Mouse (Mus musculus) macrophage (primary cell): ENCODE measurements around the gene Trim8. TPM values are rescaled to one million over a fixed set of nuclear protein-coding genes. Genes with fewer than 3 reads are reported as not detected.

ENCODE experiments used
- H3K27ac ChIP-seq: fragments of 350-480 bp; formaldehyde crosslinking; 2 replicates; pipeline ENCODE4 v1.9.0; 2021
- H3K36me3 ChIP-seq: fragments of 350-480 bp; formaldehyde crosslinking; 2 replicates; pipeline ENCODE4 v1.9.0; 2021; ENCODE audit errors: inconsistent target
- H3K4me3 ChIP-seq: fragments of 350-480 bp; formaldehyde crosslinking; 2 replicates; pipeline ENCODE4 v1.9.0; 2021; ENCODE audit errors: inconsistent target
- H3K79me2 ChIP-seq: fragments of 350-480 bp; formaldehyde crosslinking; 2 replicates; pipeline ENCODE4 v1.9.0; 2021; ENCODE audit errors: inconsistent target
- WGBS: methylation state at CpG from one replicate; pipeline ENCODE4 v1.1.7; 2026; ENCODE audit warnings: inconsistent platforms; ENCODE audit not compliant: missing documents; 5-methylcytosine and 5-hydroxymethylcytosine counted together
- polyA plus RNA-seq: library from polyadenylated mRNA; stranded (reverse); fragments of 250-400 nt; gene quantifications from 3 replicates; pipeline ENCODE4 v1.2.4, GENCODE M21; 2018; ENCODE audit warnings: inconsistent platforms

The Trim8 gene
- polyA plus RNA-seq, 1 experiment from 2014 or later, result 33.5 TPM

- no peak overlapping the region for H3K27ac ChIP-seq
- 93% methylated on average over 8 of the region's 8 CpGs for WGBS
- H3K4me3 ChIP-seq, result no peak overlapping the region
- H3K36me3 ChIP-seq, result no peaks in the 10 kb centered on the region
- no peaks in the 10 kb centered on the region for H3K79me2 ChIP-seq
Measured at GRCm38 (mm10) chr19:46530449-46530990, 29.0 kb downstream of the Trim8 start.

DNA sequence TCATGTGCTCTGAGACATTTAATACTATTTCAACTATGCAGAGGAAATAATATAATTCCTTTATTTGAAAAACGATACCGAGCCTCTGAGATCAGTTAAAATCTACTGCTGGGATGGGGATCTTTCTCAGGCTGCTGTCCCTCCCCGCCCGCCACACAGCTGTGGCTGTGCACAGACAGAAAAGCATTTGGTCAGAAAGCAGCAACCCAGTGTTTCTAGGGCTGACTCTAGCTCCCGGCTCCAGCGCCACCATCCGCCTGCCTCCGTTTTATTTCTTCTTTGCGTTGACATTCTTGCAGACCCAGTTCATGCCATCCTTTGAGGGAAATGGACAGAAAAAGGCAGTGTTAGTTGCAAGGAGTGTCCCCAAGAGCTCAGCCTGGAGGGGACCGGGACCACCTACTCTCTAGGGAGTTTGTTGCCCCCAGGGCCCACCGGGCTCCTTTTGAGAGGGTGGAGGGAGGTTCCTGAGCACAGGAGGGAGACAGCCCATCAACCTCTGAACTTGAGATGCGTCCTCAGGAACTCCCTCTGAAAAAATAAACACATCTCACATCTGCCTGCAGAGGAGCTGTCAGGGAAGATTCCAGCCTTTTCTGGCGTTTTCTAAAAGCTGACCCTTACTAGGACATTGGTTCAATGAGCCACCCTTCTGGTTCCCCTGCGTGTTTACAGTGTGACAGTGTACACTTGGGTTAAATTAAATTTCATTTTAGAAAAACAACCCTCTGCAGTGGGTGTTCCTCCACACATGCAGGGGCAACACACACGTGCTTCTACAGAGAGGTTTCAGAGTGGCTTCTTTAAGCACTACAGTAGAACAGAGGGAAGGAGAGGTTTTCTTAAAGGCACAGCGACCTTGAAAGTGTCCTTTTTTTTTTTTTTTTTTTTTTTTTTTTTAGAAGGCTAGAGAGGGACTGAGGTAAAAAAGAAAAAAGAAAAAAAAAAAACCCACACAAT, 29.8 kb downstream of the Trim8 start:
- no peaks in the 10 kb centered on the region for H3K79me2 ChIP-seq
- H3K4me3 ChIP-seq, result no peak overlapping the region
- H3K27ac ChIP-seq, result no peak overlapping the region
- 80% methylated on average over 15 of the region's 16 CpGs for WGBS
- no peaks in the 10 kb centered on the region for H3K36me3 ChIP-seq

- no peaks in the 10 kb centered on the region for H3K36me3 ChIP-seq
- 41% methylated on average over 8 of the region's 10 CpGs for WGBS
- H3K4me3 ChIP-seq, result no peak overlapping the region
- H3K27ac ChIP-seq, result no peak overlapping the region
- H3K79me2 ChIP-seq, result no peaks in the 10 kb centered on the region
Measured at GRCm38 (mm10) chr19:46532031-46532688, 30.7 kb downstream of the Trim8 start.

DNA sequence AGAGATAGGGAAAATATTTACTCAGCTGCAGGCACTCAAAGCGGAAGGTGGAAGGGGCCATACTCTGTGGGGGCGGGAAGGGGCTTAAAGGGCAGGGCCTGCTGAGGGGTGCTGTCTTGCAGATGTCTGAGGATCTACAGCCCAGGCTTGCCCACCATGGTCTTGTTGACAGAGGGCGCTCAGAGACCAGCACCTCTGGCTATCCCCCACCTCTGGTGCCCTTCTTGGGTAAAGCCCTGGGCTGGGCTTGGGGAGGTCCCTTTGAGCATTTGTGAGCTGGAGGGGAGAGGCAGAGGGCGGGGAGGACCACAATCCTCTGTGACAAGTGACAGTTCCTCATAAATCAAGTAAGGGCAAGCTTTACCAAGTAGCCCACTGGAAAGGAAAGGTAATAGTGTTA, 31.6 kb downstream of the Trim8 start:
- no peak overlapping the region for H3K4me3 ChIP-seq
- no peak overlapping the region for H3K27ac ChIP-seq
- no peaks in the 10 kb centered on the region for H3K79me2 ChIP-seq
- WGBS, result 87% methylated on average over 4 of the region's 4 CpGs
- no peaks in the 10 kb centered on the region for H3K36me3 ChIP-seq

- Histone ChIP-seq H3K4me3 (no peak overlapping the region), H3K79me2 (no peaks in the 10 kb centered on the region), H3K36me3 (no peaks in the 10 kb centered on the region), H3K27ac (no peak overlapping the region)
- 90% methylated on average over 5 of the region's 5 CpGs for WGBS
Measured at GRCm38 (mm10) chr19:46533525-46533924, 32.0 kb downstream of the Trim8 start.

DNA sequence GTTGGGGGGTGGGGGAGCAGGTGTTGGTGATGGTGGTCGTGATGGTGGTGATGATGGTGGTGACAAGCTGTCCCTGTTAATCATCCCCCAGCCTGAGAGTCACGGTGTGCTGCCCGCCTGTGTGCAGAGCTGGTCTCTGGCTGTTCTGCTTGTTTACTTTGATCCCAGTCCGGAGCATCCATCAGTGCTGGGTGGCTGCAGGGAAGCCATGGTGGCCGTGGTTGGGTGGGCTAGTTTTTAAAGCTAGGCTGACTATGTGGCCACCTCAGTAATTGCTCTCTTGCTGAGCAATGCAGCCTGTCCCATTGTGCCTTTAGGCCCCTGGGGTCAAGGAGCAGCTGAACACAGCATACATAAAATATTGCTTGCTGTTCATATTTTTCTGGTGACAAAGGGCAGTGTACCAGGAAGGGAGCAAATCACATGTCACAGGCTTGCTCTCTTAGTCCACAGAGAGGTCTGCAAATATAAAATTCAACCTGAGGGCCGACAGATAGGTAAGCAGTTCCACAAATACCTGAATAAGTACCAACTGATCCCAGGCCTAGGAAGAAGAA, 33.1 kb downstream of the Trim8 start:
- Histone ChIP-seq H3K36me3 (no peaks in the 10 kb centered on the region), H3K27ac (no peak overlapping the region), H3K79me2 (no peaks in the 10 kb centered on the region), H3K4me3 (no peak overlapping the region)
- 81% methylated on average over 6 of the region's 6 CpGs for WGBS

DNA sequence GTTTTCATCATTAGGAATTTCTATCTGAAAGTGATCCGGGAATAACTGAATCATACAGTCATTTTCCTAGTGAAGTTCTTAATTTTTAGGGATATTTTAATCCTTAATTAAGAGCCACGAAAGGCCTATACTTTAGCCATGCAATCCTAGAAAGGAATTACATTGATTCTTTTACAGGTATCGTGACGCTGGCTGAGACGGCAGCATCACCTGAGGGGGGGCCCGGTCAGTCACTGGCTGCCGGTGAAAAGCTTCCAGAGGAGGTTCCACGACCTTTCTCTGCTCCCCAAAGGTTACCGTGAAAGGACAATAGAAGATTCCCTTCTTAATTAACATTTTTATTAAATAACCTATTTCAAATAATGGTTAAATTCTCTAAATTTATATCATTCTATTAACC, 35.9 kb downstream of the Trim8 start:
- H3K4me3 ChIP-seq, result no peak overlapping the region
- no peaks in the 10 kb centered on the region for H3K36me3 ChIP-seq
- H3K79me2 ChIP-seq, result no peaks in the 10 kb centered on the region
- 93% methylated on average over 9 of the region's 9 CpGs for WGBS
- H3K27ac ChIP-seq, result no peak overlapping the region

DNA sequence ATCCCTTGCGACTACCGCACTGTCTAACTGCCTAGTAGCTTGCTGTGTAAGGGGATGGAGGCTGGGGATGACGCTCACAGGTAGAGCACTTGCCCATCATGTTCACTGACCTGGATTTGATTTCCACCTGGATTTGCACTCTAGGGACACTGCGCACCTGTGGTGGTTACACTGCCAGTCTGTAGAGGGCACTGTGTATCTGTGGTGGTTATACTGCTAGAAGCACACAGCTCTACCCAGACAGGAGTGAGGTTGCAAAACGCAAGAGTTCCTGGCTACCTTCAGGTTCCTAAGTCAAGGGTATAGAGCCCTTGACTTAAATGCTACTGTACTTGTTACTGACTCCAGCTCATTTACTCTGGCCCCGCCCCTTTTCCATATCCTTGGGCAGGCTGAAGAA, 36.7 kb downstream of the Trim8 start:
- WGBS, result 88% methylated on average over 6 of the region's 6 CpGs
- Histone ChIP-seq H3K79me2 (no peaks in the 10 kb centered on the region), H3K27ac (no peak overlapping the region), H3K4me3 (no peak overlapping the region), H3K36me3 (no peaks in the 10 kb centered on the region)

DNA sequence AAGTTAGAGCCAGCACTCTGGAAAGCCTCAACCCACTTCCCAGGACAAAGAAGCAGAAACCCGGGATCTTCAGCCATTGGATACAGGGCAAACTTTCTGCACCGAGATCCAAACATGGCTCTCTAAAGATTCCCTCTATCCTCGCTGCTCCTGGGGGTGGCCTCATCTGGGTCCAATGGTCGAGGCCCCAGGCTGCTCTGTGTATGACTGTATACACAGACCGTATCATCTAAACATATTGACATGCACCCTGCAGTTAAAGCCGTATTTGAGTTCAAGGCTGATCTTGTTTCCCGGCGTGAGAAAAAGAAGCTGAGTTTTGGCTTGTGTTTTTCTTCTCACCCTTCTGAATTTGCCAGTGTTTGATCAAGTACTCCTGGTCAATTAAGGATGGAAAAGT, 41.2 kb downstream of the Trim8 start:
- Histone ChIP-seq H3K27ac (no peak overlapping the region), H3K36me3 (no peaks in the 10 kb centered on the region), H3K79me2 (no peaks in the 10 kb centered on the region), H3K4me3 (no peak overlapping the region)
- WGBS, result 93% methylated on average over 8 of the region's 8 CpGs

DNA sequence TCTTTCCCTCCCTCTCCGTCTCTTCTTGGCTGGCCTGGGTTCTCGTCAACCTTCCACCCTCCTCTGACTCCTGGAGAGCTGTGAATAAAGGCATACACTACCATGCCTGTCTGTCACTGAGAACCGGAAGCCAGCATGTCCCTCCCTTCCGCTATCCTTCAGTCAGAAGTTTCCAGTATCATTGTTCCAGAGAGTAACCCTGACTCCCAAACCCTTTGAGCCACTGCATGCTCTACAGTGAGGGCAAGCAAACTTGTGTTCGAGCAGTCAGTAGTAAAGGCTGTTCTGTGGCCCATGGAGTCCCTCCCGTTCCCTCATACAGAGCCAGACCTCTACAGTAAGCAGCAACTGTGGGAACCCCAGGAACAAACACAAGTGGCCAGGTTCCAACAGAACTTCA, 46.1 kb downstream of the Trim8 start:
- Histone ChIP-seq H3K4me3 (no peak overlapping the region), H3K27ac (no peak overlapping the region), H3K36me3 (peaks cover 4% of the 10 kb centered on the region; the same call in 1 of the 2 replicates), H3K79me2 (no peaks in the 10 kb centered on the region)
- WGBS, result 92% methylated on average over 5 of the region's 6 CpGs

- H3K27ac ChIP-seq, result no peak overlapping the region
- H3K4me3 ChIP-seq, result no peak overlapping the region
- peaks cover 4% of the 10 kb centered on the region; the same call in 1 of the 2 replicates for H3K36me3 ChIP-seq
- H3K79me2 ChIP-seq, result no peaks in the 10 kb centered on the region
- WGBS, result 90% methylated on average over 8 of the region's 10 CpGs
Measured at GRCm38 (mm10) chr19:46548110-46548509, 46.6 kb downstream of the Trim8 start.

GRCm38 (mm10) chr19:46550385-46550784, 48.9 kb downstream of the Trim8 start:
- Histone ChIP-seq H3K36me3 (peaks cover 4% of the 10 kb centered on the region; the same call in 1 of the 2 replicates), H3K79me2 (no peaks in the 10 kb centered on the region), H3K27ac (no peak overlapping the region), H3K4me3 (no peak overlapping the region)
- 92% methylated on average over 4 of the region's 4 CpGs for WGBS

DNA sequence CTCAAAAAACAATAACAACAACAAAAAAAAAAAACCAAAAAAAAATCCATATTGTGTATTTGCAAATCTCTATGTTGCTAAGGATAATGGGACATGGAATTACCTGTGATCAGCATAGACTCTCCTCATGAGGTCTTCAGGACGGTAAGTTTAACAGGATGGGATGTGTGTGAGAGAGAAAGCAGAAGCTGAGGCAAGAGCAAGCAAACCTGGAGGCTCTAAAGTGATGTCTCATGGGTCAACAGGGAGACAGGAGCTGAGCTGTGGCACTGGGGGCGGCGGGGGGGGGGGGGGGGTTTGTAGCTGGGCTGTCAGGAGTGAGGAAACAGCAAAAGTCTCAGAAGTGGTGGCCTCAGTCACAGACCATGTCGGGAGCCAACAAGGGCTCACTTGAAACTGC, 51.0 kb downstream of the Trim8 start:
- Histone ChIP-seq H3K79me2 (no peaks in the 10 kb centered on the region), H3K36me3 (peaks cover 4% of the 10 kb centered on the region; the same call in 1 of the 2 replicates), H3K4me3 (no peak overlapping the region), H3K27ac (no peak overlapping the region)
- WGBS, result 98% methylated on average over 4 of the region's 4 CpGs

- WGBS, result 51% methylated on average over 11 of the region's 11 CpGs
- no peaks in the 10 kb centered on the region for H3K79me2 ChIP-seq
- H3K27ac ChIP-seq, result no peak overlapping the region
- H3K36me3 ChIP-seq, result peaks cover 4% of the 10 kb centered on the region; the same call in 1 of the 2 replicates
- H3K4me3 ChIP-seq, result no peak overlapping the region
Measured at GRCm38 (mm10) chr19:46553541-46553955, 52.0 kb downstream of the Trim8 start.
